Mouse (Mus musculus) E14TG2a.4 (cell line): ENCODE results near the gene Gabrg1.

Experiments
- CTCF ChIP-seq: conservative IDR thresholded peaks from 2 replicates; pipeline ENCODE4 v1.5.1; 2014; ENCODE audit warnings: low read length
- POU5F1 ChIP-seq: IDR thresholded peaks from 2 replicates; pipeline ENCODE4 v1.6.1; 2014; ENCODE audit warnings: low read length, borderline replicate concordance

DNA sequence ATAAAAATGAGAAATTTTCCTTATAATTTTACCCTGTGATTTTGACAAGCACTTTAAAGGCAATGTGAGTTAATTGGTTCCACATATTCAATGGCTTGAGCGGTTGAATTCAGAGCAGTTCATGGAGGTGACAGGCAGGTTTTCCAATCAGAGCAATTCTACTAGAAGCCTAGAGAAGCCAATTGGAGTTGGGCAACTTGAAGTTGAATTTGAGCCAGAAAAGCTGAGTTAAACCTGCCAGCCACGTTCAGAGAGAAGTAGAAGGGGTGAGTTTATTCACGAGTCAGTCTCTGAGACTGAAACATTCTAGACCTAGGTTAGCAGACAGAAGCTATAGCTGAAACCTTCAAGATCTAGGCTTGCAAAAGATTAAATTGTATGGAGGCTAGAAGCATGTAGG, 41.6 kb upstream of the Gabrg1 start:
- TF ChIP-seq CTCF (no peak), POU5F1 (no peak)
